Mouse (Mus musculus): Measurements from ENCODE around the gene Fgfr2. TPM values are rescaled to one million over a fixed set of nuclear protein-coding genes. Genes with fewer than 3 reads are reported as not detected.

Fgfr2 gene
- polyA plus RNA-seq, 1 experiment from 2014 or later = 93.4 TPM

DNA sequence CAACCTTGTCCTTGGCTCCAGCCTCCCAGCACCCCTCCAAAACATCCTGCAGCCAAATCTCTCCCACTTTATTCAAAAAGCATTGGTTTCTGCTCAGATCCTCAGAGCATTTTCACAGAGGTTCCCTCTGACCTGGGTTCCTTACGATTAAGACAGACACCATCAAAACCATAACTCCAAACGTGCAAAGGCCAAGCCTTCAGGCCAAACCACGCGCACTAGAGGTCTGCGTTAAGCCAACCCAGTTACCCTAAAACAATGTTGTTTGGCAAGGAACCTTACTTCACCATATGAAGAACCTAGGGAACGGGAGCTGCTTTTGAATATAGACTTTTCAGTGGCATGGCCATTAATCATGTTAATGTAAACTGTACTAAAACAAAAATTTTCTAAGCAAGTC is 313.4 kb downstream of the Fgfr2 start:
- Histone ChIP-seq H3K4me2 (ENCODE audit: low read depth, low read length) (peak overlapping the region; percentile 36; the same call in 1 of the 2 replicates), H3K4me1 (ENCODE audit: control insufficient read depth, insufficient read depth, low read length) (peaks cover 60% of the 10 kb centered on the region), H3K4me3 (replicated peaks; ENCODE audit: low read length) (no peak overlapping the region), H3K9me3 (replicated peaks; ENCODE audit: control insufficient read depth, low read length) (no peaks in the 10 kb centered on the region), H3K27me3 (ENCODE audit: control insufficient read depth, insufficient read depth, low read length) (no peaks in the 10 kb centered on the region), H3K9ac (ENCODE audit: low read length) (0 out of 2 replicates have a peak overlapping the region, but pooled peaks have one; percentile 16), H3K36me3 (ENCODE audit: control insufficient read depth, insufficient read depth, low read length) (no peaks in the 10 kb centered on the region), H3K27ac (ENCODE audit: low read length) (peak overlapping the region; percentile 91)
- ATAC-seq (ENCODE audit: insufficient read depth, low FRiP score) = no peak
- WGBS = 31% methylated on average over 6 of the region's 6 CpGs

DNA sequence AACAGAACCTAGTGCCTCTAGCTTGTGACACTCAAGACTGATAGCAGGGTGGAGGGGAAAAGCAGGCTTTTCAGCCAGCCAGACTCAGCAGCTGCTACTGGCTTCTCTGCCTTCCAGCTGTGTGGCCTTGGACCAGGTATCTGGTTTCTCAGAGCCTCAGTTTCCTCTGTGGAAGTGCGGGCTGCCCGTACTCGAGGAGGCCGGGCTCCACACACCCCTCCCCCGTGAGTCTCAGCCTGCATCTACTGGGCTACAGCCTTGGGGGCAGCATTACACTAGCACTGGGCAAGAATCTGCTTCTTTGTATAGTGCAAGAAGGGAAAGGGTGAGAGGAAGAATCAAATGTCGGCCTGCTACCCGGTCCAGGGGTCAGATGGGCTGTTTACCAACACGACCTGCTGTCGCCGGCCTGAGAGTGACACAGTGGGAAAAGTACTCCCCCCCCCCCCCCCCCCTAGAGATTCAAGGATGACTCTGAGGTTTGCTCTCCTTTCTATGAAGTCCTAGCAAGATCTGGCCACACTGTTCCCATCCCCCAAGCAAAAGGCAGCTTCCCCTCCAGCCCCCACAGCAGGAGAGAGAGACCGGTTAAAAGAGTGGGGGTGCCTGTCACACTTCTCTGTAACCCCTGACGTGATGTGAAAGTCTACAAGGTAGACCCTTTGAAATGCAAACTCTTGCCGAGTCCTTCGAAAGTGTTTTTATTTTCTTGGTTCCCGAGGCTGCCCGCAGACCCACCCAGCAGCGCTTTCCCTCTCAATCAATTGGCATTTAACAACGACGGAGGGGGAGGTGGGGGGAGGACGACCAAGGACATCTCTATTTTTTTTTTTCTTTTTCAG is 314.1 kb downstream of the Fgfr2 start:
- ATAC-seq (ENCODE audit: insufficient read depth, low FRiP score) = peak; percentile 30
- H3K27me3 ChIP-seq (ENCODE audit: control insufficient read depth, insufficient read depth, low read length) = no peaks in the 10 kb centered on the region
- H3K4me2 ChIP-seq (ENCODE audit: low read depth, low read length) = peak overlapping the region; percentile 36
- H3K9me3 ChIP-seq (replicated peaks; ENCODE audit: control insufficient read depth, low read length) = no peaks in the 10 kb centered on the region
- peaks cover 64% of the 10 kb centered on the region for H3K4me1 ChIP-seq (ENCODE audit: control insufficient read depth, insufficient read depth, low read length)
- H3K9ac ChIP-seq (ENCODE audit: low read length) = peak overlapping the region; percentile 60
- peak overlapping the region; percentile 91 for H3K27ac ChIP-seq (ENCODE audit: low read length)
- 8% methylated on average over 20 of the region's 20 CpGs for WGBS
- no peaks in the 10 kb centered on the region for H3K36me3 ChIP-seq (ENCODE audit: control insufficient read depth, insufficient read depth, low read length)
- no peak overlapping the region for H3K4me3 ChIP-seq (replicated peaks; ENCODE audit: low read length)

DNA sequence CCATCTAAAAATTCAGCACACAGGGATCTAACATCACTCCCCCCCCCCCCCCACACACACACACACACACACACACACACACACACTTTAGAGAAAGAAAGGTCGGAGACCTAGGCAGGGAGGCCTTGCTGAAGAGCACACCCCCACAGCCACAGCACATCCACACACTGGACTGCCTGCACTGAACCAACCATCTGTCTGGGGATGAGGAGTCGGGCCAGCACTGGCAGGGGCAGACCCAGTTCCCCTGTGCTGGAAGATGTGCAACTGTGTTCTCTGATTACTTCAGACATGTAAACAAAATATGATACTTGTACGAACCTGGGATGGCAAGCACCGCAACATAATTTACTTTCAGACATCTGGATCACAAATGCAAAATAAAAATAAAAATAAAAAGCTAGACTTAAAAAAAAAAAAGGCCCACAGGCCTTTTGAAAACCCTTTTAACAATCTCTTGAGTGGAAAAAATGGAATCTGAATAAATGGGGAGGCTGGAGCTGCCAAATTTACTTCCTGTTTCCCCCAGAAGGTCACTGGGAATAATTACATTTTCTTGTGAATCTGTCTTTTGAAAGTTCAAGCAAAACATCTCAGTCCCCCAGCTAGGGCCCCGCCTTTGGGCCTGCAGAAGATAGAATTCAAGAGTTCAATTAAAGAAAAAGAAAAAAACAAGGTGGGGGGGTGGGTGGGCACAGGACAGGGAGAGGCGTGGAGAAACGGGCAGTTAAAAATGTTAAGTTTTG is 314.9 kb downstream of the Fgfr2 start:
- H3K4me1 ChIP-seq (ENCODE audit: control insufficient read depth, insufficient read depth, low read length) = peaks cover 73% of the 10 kb centered on the region
- no peak for ATAC-seq (ENCODE audit: insufficient read depth, low FRiP score)
- H3K4me3 ChIP-seq (replicated peaks; ENCODE audit: low read length) = no peak overlapping the region
- no peaks in the 10 kb centered on the region for H3K9me3 ChIP-seq (replicated peaks; ENCODE audit: control insufficient read depth, low read length)
- WGBS = 45% methylated on average over 7 of the region's 7 CpGs
- H3K36me3 ChIP-seq (ENCODE audit: control insufficient read depth, insufficient read depth, low read length) = no peaks in the 10 kb centered on the region
- H3K27ac ChIP-seq (ENCODE audit: low read length) = peak overlapping the region; percentile 91
- 0 out of 2 replicates have a peak overlapping the region, but pooled peaks have one; percentile 36 for H3K4me2 ChIP-seq (ENCODE audit: low read depth, low read length)
- H3K27me3 ChIP-seq (ENCODE audit: control insufficient read depth, insufficient read depth, low read length) = no peaks in the 10 kb centered on the region
- H3K9ac ChIP-seq (ENCODE audit: low read length) = no peak overlapping the region

DNA sequence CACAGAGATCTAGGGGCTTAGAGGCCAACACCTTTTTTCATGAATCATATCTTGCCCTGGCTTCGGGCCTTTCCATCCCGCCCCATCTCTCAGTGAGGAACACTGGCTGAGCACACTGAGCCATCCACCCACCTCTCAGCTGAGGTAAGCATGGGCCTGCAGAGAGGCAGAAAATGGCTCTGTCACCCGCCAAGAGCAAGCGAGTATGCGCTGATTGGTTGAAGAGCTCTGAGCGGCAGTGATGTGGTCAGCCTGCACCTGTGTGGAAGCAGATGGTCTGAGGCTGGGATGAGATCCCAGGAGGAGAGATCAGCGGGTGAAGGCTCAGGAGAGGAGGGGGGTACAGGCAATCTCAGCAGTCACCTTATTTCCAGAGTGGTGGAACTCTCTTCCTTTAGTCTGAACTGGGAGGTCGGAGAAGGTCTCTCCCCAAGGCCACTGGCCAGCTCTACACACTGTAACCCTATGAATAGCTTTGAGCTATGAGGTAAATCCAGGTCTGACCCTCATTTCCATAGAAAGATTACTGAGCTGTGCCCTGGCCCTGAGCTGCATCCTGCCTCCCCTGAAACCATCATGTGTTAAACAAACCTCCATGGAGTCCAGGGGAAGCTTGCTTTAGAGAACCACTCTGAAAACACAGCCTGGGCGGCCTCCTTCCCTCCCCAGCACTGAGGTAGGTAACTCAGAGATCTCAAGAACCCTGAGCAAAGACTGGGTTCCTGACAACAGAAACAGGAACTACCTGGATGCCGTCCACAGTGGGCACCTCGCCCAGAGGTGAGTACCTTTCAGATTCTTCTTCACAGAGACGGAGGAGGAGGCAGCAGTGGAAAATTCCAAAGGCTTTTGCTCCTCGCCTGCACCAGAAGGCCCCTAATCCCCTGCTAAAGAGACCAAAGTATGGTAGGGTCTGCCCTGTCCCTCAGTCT is 316.0 kb downstream of the Fgfr2 start:
- Histone ChIP-seq H3K27ac (ENCODE audit: low read length) (peak overlapping the region; percentile 91), H3K9ac (ENCODE audit: low read length) (peak overlapping the region; percentile 6; the same call in 1 of the 2 replicates)
- WGBS = 54% methylated on average over 13 of the region's 13 CpGs

DNA sequence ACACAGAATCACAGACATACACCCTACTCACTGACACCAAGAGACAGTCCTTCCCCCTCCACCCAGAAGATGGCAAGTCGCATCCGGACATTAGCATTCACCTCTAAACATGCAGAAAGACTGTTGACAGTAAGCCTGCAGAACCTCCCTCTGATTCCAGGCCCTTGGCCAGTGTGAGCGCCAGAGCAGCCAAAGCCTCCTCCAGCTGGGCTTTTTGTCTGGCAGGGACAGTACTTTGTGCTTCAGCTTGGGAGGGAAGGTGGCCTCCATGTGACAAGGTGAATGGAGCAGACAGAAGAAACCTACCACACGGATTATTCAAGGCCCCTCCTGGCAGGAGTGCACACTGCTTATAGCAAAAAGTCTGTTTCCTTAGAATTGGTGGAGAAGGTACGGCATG is 316.9 kb downstream of the Fgfr2 start:
- no peaks in the 10 kb centered on the region for H3K27me3 ChIP-seq (ENCODE audit: control insufficient read depth, insufficient read depth, low read length)
- H3K27ac ChIP-seq (ENCODE audit: low read length) = no peak overlapping the region
- H3K4me1 ChIP-seq (ENCODE audit: control insufficient read depth, insufficient read depth, low read length) = peaks cover 73% of the 10 kb centered on the region
- WGBS = 66% methylated on average over 5 of the region's 5 CpGs
- no peak overlapping the region for H3K4me2 ChIP-seq (ENCODE audit: low read depth, low read length)
- H3K36me3 ChIP-seq (ENCODE audit: control insufficient read depth, insufficient read depth, low read length) = no peaks in the 10 kb centered on the region
- H3K4me3 ChIP-seq (replicated peaks; ENCODE audit: low read length) = no peak overlapping the region
- no peak for ATAC-seq (ENCODE audit: insufficient read depth, low FRiP score)
- 0 out of 2 replicates have a peak overlapping the region, but pooled peaks have one; percentile 2 for H3K9ac ChIP-seq (ENCODE audit: low read length)
- no peaks in the 10 kb centered on the region for H3K9me3 ChIP-seq (replicated peaks; ENCODE audit: control insufficient read depth, low read length)

More for the DNA sequence above, 316.0 kb downstream of the Fgfr2 start:
- H3K36me3 ChIP-seq (ENCODE audit: control insufficient read depth, insufficient read depth, low read length) = no peaks in the 10 kb centered on the region
- peaks cover 75% of the 10 kb centered on the region for H3K4me1 ChIP-seq (ENCODE audit: control insufficient read depth, insufficient read depth, low read length)
- H3K27me3 ChIP-seq (ENCODE audit: control insufficient read depth, insufficient read depth, low read length) = no peaks in the 10 kb centered on the region
- ATAC-seq (ENCODE audit: insufficient read depth, low FRiP score) = no peak
- no peak overlapping the region for H3K4me2 ChIP-seq (ENCODE audit: low read depth, low read length)
- no peak overlapping the region for H3K4me3 ChIP-seq (replicated peaks; ENCODE audit: low read length)
- no peaks in the 10 kb centered on the region for H3K9me3 ChIP-seq (replicated peaks; ENCODE audit: control insufficient read depth, low read length)

DNA sequence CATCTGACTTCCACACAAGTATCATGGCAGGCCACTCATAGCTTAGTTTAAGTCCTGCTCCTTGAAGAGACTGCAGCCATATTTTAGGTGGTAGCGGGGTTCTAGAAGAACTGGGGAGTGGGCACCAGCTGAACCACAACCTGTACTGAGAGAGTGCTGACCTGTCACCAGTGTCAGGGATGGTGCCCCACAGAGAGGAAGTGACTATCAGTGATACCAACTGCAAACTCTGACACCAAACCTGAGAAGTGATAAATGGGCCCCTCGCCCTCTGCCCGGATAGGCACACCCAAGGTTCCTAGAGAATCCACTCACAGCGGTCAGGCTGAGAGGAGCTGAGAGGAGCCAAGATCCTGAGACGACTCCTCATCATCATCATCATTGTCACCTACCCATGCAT is 318.2 kb downstream of the Fgfr2 start:
- no peak for ATAC-seq (ENCODE audit: insufficient read depth, low FRiP score)
- 71% methylated on average over 5 of the region's 5 CpGs for WGBS
- H3K4me1 ChIP-seq (ENCODE audit: control insufficient read depth, insufficient read depth, low read length) = peaks cover 63% of the 10 kb centered on the region
- no peaks in the 10 kb centered on the region for H3K27me3 ChIP-seq (ENCODE audit: control insufficient read depth, insufficient read depth, low read length)
- no peak overlapping the region for H3K27ac ChIP-seq (ENCODE audit: low read length)
- no peaks in the 10 kb centered on the region for H3K9me3 ChIP-seq (replicated peaks; ENCODE audit: control insufficient read depth, low read length)
- no peak overlapping the region for H3K4me2 ChIP-seq (ENCODE audit: low read depth, low read length)
- H3K4me3 ChIP-seq (replicated peaks; ENCODE audit: low read length) = no peak overlapping the region
- H3K36me3 ChIP-seq (ENCODE audit: control insufficient read depth, insufficient read depth, low read length) = no peaks in the 10 kb centered on the region
- no peak overlapping the region for H3K9ac ChIP-seq (ENCODE audit: low read length)

DNA sequence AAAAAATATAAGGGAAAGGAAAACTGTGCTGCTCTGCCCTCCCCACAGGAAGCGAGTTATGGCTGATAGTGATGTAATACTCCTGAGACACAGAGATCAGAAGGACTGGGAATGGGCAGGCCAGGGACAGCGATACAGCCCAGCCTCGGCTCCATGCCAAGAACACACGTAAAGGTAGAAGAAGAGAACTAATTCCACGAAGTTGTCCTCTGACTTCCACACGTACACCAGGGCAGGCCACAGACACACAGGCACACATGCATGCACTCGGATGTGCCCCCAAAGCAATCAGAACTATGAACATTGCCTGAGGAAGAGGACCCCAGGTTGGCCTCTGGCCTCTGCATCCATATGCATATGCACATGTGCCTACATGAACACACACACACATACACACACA is 318.7 kb downstream of the Fgfr2 start:
- Histone ChIP-seq H3K36me3 (ENCODE audit: control insufficient read depth, insufficient read depth, low read length) (no peaks in the 10 kb centered on the region), H3K9ac (ENCODE audit: low read length) (no peak overlapping the region), H3K4me2 (ENCODE audit: low read depth, low read length) (no peak overlapping the region), H3K4me3 (replicated peaks; ENCODE audit: low read length) (no peak overlapping the region), H3K27me3 (ENCODE audit: control insufficient read depth, insufficient read depth, low read length) (no peaks in the 10 kb centered on the region), H3K27ac (ENCODE audit: low read length) (no peak overlapping the region), H3K4me1 (ENCODE audit: control insufficient read depth, insufficient read depth, low read length) (peaks cover 60% of the 10 kb centered on the region), H3K9me3 (replicated peaks; ENCODE audit: control insufficient read depth, low read length) (no peaks in the 10 kb centered on the region)
- ATAC-seq (ENCODE audit: insufficient read depth, low FRiP score) = no peak
- WGBS = 76% methylated on average over 7 of the region's 7 CpGs

DNA sequence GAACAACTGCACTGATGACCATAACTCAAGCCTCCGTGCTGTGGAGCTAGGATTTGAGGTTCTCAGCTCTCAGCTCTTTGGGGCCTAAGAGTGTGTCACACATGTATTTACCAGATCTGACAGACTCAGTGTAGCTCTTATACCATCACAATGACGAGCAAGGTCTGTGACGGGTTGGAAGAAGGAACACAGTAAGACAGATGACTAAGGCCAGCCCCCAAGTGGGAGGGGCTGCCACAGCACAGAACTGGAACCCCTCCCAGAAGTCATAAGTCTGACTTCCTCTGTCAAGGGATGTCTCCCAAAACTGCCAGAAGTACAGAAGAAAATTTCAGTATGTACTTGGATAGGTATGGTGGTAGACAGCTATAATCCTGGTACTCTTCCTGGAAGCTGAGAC is 319.2 kb downstream of the Fgfr2 start:
- Histone ChIP-seq H3K27me3 (ENCODE audit: control insufficient read depth, insufficient read depth, low read length) (no peaks in the 10 kb centered on the region), H3K4me1 (ENCODE audit: control insufficient read depth, insufficient read depth, low read length) (peaks cover 55% of the 10 kb centered on the region), H3K36me3 (ENCODE audit: control insufficient read depth, insufficient read depth, low read length) (no peaks in the 10 kb centered on the region), H3K27ac (ENCODE audit: low read length) (no peak overlapping the region), H3K9ac (ENCODE audit: low read length) (no peak overlapping the region), H3K9me3 (replicated peaks; ENCODE audit: control insufficient read depth, low read length) (no peaks in the 10 kb centered on the region), H3K4me3 (replicated peaks; ENCODE audit: low read length) (no peak overlapping the region), H3K4me2 (ENCODE audit: low read depth, low read length) (no peak overlapping the region)
- no peak for ATAC-seq (ENCODE audit: insufficient read depth, low FRiP score)
- WGBS = 55% methylated on average over 3 of the region's 3 CpGs

Data from stomach, embryonic 16.5 days (tissue).